10 mouse cellular contexts compared by ENCODE assay signal in the genomic region with DNA sequence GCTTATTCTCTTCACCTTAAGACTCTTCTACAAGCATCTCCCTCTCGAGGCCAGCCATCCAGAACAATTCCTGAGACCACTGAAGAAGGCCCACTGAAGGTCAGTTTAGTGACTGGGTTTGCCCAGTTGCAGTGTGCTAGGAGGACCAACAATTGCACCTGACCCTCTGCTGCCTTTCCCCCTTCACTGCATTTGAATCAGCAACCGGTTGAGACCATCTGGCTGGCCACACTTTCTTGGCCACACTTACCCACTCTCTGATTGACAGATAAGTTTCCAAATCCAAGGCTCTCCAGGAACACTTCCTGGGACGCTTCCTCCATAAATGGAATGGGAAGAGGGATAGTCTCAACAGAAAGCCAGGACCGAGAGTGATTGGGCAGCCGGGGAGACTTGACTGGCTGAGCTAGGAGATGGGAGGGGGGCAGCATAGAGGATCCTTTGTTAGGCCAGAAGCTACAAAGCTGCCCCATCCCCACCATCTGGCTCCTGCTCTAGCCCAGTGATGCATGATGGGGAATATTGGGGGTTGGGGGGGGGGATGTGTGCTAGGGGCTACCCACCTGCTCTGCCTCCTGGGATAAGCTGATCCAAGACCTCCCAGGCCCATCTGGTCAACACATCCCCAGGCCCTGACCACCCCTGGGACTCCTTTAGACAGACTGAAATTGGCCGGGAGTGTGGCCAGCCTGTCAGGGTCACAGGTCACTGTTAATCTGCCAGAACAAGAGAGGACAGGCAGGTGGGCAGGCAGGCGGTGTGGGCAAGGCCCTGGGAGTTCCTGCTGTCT. TPM values are rescaled to one million over a fixed set of nuclear protein-coding genes. Genes with fewer than 3 reads are reported as not detected.
A peak's percentile ranks its signal among the peaks of the same experiment; 100 is the strongest.
DNase-seq lines count a peak whose midpoint lies in the region; ATAC-seq lines count a peak whose summit lies in the region.
"Had no signal": no experiment of that assay in that cellular context is flagged by ENCODE, and none has a peak within 500 bp of the region (broad histone marks: within the 10 kb centered on the region; RNA-seq: fewer than 3 reads in every experiment).

No protein-coding gene starts in this region.

- H3K4me3 ChIP-seq in kidney, embryonic 16.5 days (ENCODE audit: low read length) = no peak overlapping the region
- no peak overlapping the region for H3K4me3 ChIP-seq in forebrain, embryonic 16.5 days (replicated peaks; ENCODE audit: low read length)
- H3K4me3 ChIP-seq: limb, embryonic 13.5 days had no signal

- no peaks in the 10 kb centered on the region for H3K27me3 ChIP-seq in kidney, embryonic 16.5 days (ENCODE audit: insufficient read depth, low read length)
- no peaks in the 10 kb centered on the region for H3K27me3 ChIP-seq in forebrain, embryonic 16.5 days (replicated peaks; ENCODE audit: control insufficient read depth, insufficient read depth, low read length)
- H3K27me3 ChIP-seq: limb, embryonic 13.5 days had no signal

- DNase-seq in kidney, adult 18-20 months = no peak
- peak; percentile 79 for DNase-seq in cerebellum, adult 9-11 months
- DNase-seq in neural tube, embryonic 10.5 days (ENCODE audit: extremely low spot score, low spot score) = peak; percentile 83
- no peak for DNase-seq in heart, adult 8-10 months (ENCODE audit: low spot score)
- no peak for DNase-seq in urinary bladder, postnatal 10 days (ENCODE audit: low spot score)
- DNase-seq in kidney, adult 11 months = no peak
- DNase-seq: adrenal gland, postnatal 10 days had no signal

- H3K4me2 ChIP-seq in kidney, embryonic 16.5 days (replicated peaks; ENCODE audit: low read depth, low read length) = no peak overlapping the region
- H3K4me2 ChIP-seq in forebrain, embryonic 16.5 days (ENCODE audit: low read length) = no peak overlapping the region
- H3K4me2 ChIP-seq: limb, embryonic 13.5 days had no signal

- no peaks in the 10 kb centered on the region for H3K4me1 ChIP-seq in kidney, embryonic 16.5 days (ENCODE audit: insufficient read depth, low read length)
- peaks cover 27% of the 10 kb centered on the region for H3K4me1 ChIP-seq in forebrain, embryonic 16.5 days (replicated peaks; ENCODE audit: control insufficient read depth, insufficient read depth, low read length)

- no peak overlapping the region for H3K27ac ChIP-seq in kidney, embryonic 16.5 days (ENCODE audit: low read length)
- peak overlapping the region; percentile 74 for H3K27ac ChIP-seq in forebrain, embryonic 16.5 days (ENCODE audit: low read length)
- H3K27ac ChIP-seq: limb, embryonic 13.5 days had no signal

- peak; percentile 64 for ATAC-seq in kidney, embryonic 16.5 days (ENCODE audit: low FRiP score, low TSS enrichment)
- ATAC-seq in forebrain, embryonic 16.5 days = peak; percentile 82

- H3K9ac ChIP-seq in kidney, embryonic 16.5 days (replicated peaks; ENCODE audit: low read length) = no peak overlapping the region
- H3K9ac ChIP-seq in forebrain, embryonic 16.5 days (replicated peaks; ENCODE audit: low read depth, low read length) = no peak overlapping the region
- H3K9ac ChIP-seq: limb, embryonic 13.5 days had no signal

- no peaks in the 10 kb centered on the region for H3K36me3 ChIP-seq in kidney, embryonic 16.5 days (ENCODE audit: insufficient read depth, low read length)
- H3K36me3 ChIP-seq in forebrain, embryonic 16.5 days (ENCODE audit: control insufficient read depth, insufficient read depth) = no peaks in the 10 kb centered on the region
- H3K36me3 ChIP-seq: limb, embryonic 13.5 days had no signal

- WGBS in kidney, embryonic 16.5 days = 39% methylated on average over 7 of the region's 7 CpGs
- 13% methylated on average over 7 of the region's 7 CpGs for WGBS in forebrain, embryonic 16.5 days

- peaks cover 5% of the 10 kb centered on the region; the same call in 1 of the 2 replicates for H3K9me3 ChIP-seq in kidney, embryonic 16.5 days (ENCODE audit: low read length)
- peaks cover 3% of the 10 kb centered on the region; the same call in 1 of the 2 replicates for H3K9me3 ChIP-seq in forebrain, embryonic 16.5 days (ENCODE audit: control insufficient read depth, low read length)
- H3K9me3 ChIP-seq: limb, embryonic 13.5 days had no signal

RNA-seq across cellular contexts. Expression of a gene that starts 13.2 kb away (rescaled TPM):
- polyA plus RNA-seq in kidney, embryonic 16.5 days (2015; fragmentation: Nextera tagmentation; extraction: Ambion mirVana) = 9.5 and 12.2 TPM in 2 replicates
- 10.0 and 10.4 TPM in 2 replicates for polyA plus RNA-seq in forebrain, embryonic 16.5 days (2015; fragmentation: Nextera tagmentation; extraction: Ambion mirVana)
- total RNA-seq in heart, adult 8-10 months (2022) = 10 to 100 TPM; 69.1 to 74.1 (median 72.8) TPM

RNA-seq across cellular contexts. Expression of a gene that starts 15.1 kb away (rescaled TPM):
- polyA plus RNA-seq in kidney, embryonic 16.5 days (2015; fragmentation: Nextera tagmentation; extraction: Ambion mirVana) = 44.2 and 48.3 TPM in 2 replicates
- 73.3 and 83.6 TPM in 2 replicates for polyA plus RNA-seq in forebrain, embryonic 16.5 days (2015; fragmentation: Nextera tagmentation; extraction: Ambion mirVana)
- total RNA-seq in heart, adult 8-10 months (2022) = 10 to 100 TPM; 11.6 to 22.2 (median 16.0) TPM

RNA-seq across cellular contexts. Expression of a gene that starts 48.3 kb away (rescaled TPM):
- polyA plus RNA-seq in kidney, embryonic 16.5 days (2015; fragmentation: Nextera tagmentation; extraction: Ambion mirVana) = 17.4 and 23.4 TPM in 2 replicates
- 16.2 and 16.7 TPM in 2 replicates for polyA plus RNA-seq in forebrain, embryonic 16.5 days (2015; fragmentation: Nextera tagmentation; extraction: Ambion mirVana)
- 10 to 100 TPM; 17.0 to 21.7 (median 20.5) TPM for total RNA-seq in heart, adult 8-10 months (2022)

Comparison
In these comparisons a context has a peak if more than half of its experiments do, and no peak if none do; other contexts are left out.
1. DNase-seq: peak in cerebellum, adult 9-11 months (single experiment) and neural tube, embryonic 10.5 days (single experiment); none in kidney, adult 18-20 months (single experiment), heart, adult 8-10 months (single experiment), urinary bladder, postnatal 10 days (single experiment) and kidney, adult 11 months (single experiment).